Mouse (Mus musculus): ENCODE results near the gene Clip2.

GRCm38 (mm10) chr5:134528488-134528887 lies 23.7 kb downstream of the Clip2 start:
- TF ChIP-seq CTCF (IDR thresholded peaks at IDR 0.05; ENCODE audit: borderline replicate concordance, control insufficient read depth, extremely low read depth, insufficient read depth, low read length, poor library complexity) = no peak
- no peak for TF ChIP-seq POLR2A (IDR thresholded peaks at IDR 0.05; ENCODE audit: control insufficient read depth, extremely low read depth, insufficient read depth, low read length, poor library complexity)
